Mouse (Mus musculus) splenic B cell, adult 2 months (primary cell): ENCODE data around the gene Olfr1098.

Source experiments
- DNase-seq: peaks from one replicate; pipeline ENCODE4 v3.0.0-alpha.2; 2011; ENCODE audit warnings: low read depth, low spot score
- H3K27me3 ChIP-seq: 2 replicates; pipeline ENCODE4 v1.6.1; 2012; ENCODE audit warnings: mild to moderate bottlenecking, low read length, moderate library complexity, mixed read lengths; ENCODE audit not compliant: control insufficient read depth, poor library complexity, insufficient read depth, severe bottlenecking
- H3K36me3 ChIP-seq: 2 replicates; pipeline ENCODE4 v1.6.1; 2012; ENCODE audit warnings: mild to moderate bottlenecking, low read length, moderate library complexity, mixed read lengths; ENCODE audit not compliant: control insufficient read depth, poor library complexity, insufficient read depth, severe bottlenecking

The Olfr1098 gene

GRCm38 (mm10) chr2:86924445-86924844, at the start of gene Olfr1098:
Gene Olfr1098, minus strand, starts transcription at chr2:86924545.
- no peaks in the 10 kb centered on the region for H3K36me3 ChIP-seq
- H3K27me3 ChIP-seq = no peaks in the 10 kb centered on the region
- DNase-seq = no peak

- DNase-seq = no peak
- Histone ChIP-seq H3K27me3 (no peaks in the 10 kb centered on the region), H3K36me3 (no peaks in the 10 kb centered on the region)
Observed at GRCm38 (mm10) chr2:86960593-86960992, 36.2 kb upstream of the Olfr1098 start, which contains the start of gene Olfr1099. Gene Olfr1099, minus strand, starts transcription at chr2:86960693.

DNA sequence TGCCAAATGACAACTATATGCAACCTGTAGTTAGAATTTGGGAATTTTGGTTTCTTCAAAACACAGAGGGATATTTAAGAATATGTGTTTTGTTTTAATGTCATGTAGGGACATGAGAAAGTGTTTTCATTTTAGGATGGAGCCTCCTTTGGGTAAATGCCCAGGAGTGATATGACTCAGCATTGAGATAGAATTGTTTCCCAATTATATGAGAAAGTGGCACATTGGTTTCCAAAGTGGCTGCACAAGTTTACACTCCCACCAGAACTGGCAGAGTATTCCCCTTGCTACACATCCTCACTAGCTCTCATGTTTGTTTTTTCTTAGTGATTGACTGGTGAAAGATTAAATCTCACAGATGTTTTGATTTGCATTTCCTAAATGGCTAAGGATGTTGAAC, 2.2 kb upstream of the Olfr1098 start:
- H3K27me3 ChIP-seq = no peaks in the 10 kb centered on the region
- no peak for DNase-seq
- no peaks in the 10 kb centered on the region for H3K36me3 ChIP-seq

GRCm38 (mm10) chr2:86905647-86906046, 18.7 kb downstream of the Olfr1098 start:
- H3K27me3 ChIP-seq = no peaks in the 10 kb centered on the region
- H3K36me3 ChIP-seq = no peaks in the 10 kb centered on the region
- no peak for DNase-seq

DNA sequence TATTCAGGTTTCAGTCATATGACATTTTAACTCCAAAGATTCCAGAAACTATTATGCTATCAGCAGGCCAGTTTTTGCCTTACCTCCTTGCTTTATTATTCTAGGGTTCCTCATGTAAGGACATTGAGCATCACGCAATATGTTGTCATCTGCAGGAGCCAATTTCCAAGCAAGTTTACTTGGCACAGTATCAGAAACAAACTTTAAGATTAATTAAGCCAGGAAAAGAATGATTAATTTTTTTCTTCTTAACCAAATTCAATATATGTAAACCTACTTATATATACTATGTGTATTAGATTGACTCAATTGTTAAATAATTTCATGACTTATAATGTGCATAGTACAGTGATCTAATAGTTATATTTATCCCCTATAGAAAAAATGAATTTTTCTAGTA, 32.2 kb downstream of the Olfr1098 start, which contains the start of gene Olfr1097:
Gene Olfr1097, minus strand, starts transcription at position 101 of the 400 bp plus-strand sequence.
- Histone ChIP-seq H3K27me3 (no peaks in the 10 kb centered on the region), H3K36me3 (no peaks in the 10 kb centered on the region)
- DNase-seq = no peak

DNA sequence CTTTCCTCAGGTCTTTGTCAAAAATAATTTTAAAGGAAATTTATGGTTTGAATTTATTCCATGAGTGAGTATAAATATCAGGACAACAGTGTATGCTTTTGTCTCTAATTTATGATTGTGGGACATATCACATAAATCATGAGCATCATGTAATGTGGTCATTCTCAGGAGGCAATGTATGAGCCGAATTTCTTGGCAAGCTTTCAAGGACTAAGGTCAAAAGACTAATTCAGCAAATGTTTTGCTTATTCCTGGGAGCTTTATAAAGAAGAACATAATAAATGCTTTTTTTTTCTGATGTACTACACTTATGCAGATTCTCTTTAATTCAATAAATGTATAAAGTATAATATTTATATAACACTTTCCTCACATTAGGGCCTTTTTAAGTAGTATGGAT, 49.6 kb downstream of the Olfr1098 start, which contains the start of gene Gm13723:
Gene Gm13723, minus strand, starts transcription at position 101 of the 400 bp plus-strand sequence.
- no peaks in the 10 kb centered on the region for H3K27me3 ChIP-seq
- no peak for DNase-seq
- H3K36me3 ChIP-seq = no peaks in the 10 kb centered on the region
